Mouse (Mus musculus): ENCODE measurements around the gene Nars2.
"Not testable (repeated sequence)": the region's sequence is repeated elsewhere in the genome, so short reads cannot be mapped to it uniquely, and the experiment has no call there.

Nars2 gene

GRCm38 (mm10) chr7:96951281-96952051 is at the start of gene Nars2:
Nars2 (plus strand) TSS chr7:96951505.
- DNase-seq (ENCODE audit: low spot score in 2 of 2), result peak; percentile 83 to 89

- no peak for DNase-seq (ENCODE audit: low spot score in 2 of 2)
Observed at GRCm38 (mm10) chr7:96902183-96902582, 49.1 kb upstream of the Nars2 start.

DNA sequence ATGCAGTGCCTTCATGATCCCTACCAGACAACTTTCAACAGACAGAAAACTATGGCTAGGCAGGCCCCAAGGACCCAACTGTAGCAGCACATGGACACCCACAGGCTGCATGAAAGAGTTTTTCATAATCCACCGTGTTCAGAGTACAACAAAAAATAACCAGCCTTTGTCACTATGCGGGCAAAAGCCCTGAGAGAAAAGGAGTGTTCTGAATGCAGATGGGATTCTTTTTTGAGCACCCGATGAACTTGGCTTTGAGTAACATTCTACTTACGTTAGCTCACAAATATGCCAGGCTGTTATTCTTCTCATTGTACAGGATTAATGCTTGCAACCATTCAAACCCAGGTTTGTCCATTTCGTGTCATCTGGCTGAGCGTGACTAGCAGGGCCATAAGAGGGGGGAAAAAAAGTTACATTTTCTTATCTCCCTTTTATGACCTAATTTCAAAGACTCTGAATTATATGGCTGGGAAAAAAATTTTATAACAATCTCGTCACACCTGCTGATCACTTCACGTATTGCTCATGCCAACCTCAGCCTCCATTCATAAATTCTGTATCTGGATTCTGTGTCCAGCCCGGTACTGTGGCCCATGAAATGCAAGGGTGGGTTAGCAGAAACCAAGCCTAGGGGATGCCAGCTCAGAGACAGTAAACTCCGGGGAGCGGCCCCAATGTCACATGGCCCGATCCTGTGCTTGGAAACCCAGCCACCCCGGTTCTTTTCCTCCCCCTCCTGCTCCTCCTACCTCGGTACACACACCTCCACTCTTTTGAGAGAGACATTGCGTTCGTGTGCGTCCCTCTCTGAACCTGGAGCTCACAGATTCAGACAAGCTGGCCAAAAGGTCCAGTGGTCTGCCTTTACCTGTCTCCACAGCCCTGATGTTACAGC is 48.0 kb upstream of the Nars2 start:
- no peak for DNase-seq (ENCODE audit: low spot score in 2 of 2)

GRCm38 (mm10) chr7:96904442-96904841 is 46.9 kb upstream of the Nars2 start:
- DNase-seq (ENCODE audit: low spot score in 2 of 2), result no peak

GRCm38 (mm10) chr7:96904936-96905335 is 46.4 kb upstream of the Nars2 start:
- no peak for DNase-seq (ENCODE audit: low spot score in 2 of 2)

DNA sequence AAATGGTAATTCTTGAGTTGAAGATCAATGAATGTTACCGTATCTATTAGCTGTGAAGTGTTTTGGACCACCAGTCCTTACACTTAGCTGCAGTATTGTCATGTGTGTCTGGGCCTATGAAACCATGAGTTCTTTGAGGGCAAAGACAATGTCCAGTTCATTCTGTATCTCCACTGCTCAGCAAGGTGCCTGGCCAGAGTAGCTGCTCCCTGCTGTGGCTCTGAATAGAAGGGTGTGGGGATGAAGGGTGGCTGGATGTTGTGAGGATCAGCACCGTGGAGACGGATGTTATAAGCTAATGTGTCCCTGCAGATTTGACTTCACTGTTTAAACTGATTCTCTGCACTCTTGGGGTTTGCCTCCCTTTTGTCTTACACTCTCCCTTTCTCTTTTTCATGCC is 45.9 kb upstream of the Nars2 start:
- no peak for DNase-seq (ENCODE audit: low spot score in 2 of 2)

GRCm38 (mm10) chr7:96906216-96906615 is 45.1 kb upstream of the Nars2 start:
- DNase-seq (ENCODE audit: low spot score in 2 of 2), result no peak

DNA sequence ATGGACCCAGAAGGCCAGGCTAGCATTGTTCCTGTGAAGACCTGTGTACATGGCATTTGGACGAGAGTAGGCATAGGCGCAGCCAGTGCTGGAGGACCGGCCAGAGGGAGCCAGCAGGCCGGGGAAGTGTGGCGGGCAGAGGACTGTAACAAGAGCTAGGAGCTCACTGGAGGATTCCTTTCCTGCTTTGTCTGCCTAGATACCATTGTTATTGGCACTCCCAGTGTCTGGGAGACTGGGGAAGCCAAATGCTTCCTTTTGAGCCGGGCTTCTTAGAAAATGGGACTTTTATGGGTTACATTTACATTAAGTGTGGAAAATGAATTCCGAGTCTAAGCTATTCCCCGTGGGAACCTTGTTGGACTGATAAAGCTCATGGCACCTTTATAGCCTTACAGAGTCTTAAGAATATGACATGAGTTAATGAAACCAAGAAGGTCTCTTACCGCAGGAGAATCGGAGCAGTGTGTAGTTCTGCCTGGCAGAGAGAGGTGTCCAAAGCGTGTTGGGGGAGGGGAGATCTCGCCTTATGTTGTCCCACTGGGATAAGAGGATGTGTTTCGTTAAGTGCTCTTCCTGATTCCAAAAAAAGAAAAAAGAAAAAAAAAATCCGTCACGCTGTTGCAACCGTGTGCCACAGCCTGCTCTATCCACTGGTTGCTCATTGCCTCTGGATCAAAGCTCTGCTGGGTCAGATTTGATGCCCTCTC is 43.2 kb upstream of the Nars2 start:
- no peak for DNase-seq (ENCODE audit: low spot score in 2 of 2)

DNA sequence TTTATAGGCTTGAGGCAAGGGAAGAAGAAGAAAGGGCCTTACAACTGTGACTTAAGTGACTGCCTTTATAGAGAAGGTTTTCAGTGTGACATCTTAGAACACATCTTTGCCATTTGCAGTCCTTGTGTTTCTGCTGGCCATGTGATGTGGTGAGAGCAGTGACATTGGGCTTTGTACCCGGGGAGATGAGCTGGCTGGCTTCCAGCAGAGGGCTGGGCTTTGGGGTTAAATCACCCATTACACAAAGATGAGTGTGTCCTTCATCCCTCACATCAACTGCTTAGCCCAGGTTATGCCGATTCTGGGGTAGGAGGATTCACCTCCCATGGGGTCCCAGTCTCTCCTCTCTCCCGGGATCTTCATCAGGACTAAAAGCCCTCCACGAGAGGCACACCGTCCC is 41.4 kb upstream of the Nars2 start:
- DNase-seq (ENCODE audit: low spot score in 2 of 2), result no peak

GRCm38 (mm10) chr7:96910310-96910960 is 40.9 kb upstream of the Nars2 start:
- no peak for DNase-seq (ENCODE audit: low spot score in 2 of 2)

GRCm38 (mm10) chr7:96914031-96914430 is 37.3 kb upstream of the Nars2 start:
- DNase-seq (ENCODE audit: low spot score in 2 of 2), result peak; percentile 81 to 82

GRCm38 (mm10) chr7:96915452-96916105 is 35.7 kb upstream of the Nars2 start:
- DNase-seq (ENCODE audit: low spot score in 2 of 2), result peak; percentile 22 to 33

- DNase-seq (ENCODE audit: low spot score in 2 of 2), result no peak
Observed at GRCm38 (mm10) chr7:96920447-96921095, 30.7 kb upstream of the Nars2 start.

GRCm38 (mm10) chr7:96922927-96923326 is 28.4 kb upstream of the Nars2 start:
- no peak for DNase-seq (ENCODE audit: low spot score in 2 of 2)

DNA sequence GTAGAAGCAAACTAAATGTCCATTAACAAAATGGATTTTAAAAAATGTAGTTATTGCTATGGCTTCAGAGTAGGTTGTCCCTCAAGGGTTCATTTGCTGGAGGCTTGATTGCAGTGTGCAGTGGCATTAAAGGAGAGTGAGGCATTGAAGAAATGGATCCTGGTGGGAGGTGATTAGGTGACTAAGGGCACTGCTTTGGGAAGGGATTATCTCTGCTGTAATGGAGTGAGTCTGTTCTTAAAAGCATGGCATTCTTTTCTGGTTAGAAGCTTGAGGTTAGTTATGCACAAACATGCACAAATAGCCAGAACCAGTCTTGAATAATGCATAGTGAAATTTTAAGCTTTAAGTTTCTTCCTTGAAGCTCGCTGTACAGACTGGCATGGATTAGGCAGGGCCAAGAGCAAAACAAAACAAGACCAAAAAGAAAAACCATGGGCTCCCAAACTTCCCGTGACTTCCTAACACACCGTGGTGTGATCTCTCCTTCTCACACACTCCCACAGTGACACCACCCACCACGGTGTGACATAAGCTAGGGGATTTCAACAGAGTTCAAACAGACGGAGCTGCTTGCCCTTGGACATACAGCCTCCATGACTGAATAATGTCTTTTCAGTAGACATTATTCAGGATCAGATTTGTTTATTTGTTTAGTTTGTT is 7.5 kb upstream of the Nars2 start:
- DNase-seq (ENCODE audit: low spot score in 2 of 2), result no peak

DNA sequence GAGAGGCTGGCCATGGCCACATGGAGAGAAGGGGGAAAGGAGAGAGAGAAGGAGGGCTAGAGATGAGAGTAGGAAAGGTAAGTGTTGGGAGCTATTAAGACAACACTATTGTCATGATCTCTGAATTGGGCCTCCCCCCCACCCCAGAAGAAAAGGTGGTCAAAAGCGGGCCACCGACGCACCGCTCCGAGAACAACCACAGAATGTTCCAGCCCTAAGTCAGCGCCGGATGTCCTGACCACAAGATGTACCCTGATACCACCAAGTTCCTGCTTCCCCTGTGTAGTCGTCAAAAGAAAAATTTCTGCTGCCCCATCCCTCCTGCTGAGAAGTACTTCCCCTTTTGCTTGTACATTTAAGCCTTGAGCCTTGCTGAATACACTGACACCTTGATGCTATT is 4.8 kb upstream of the Nars2 start:
- not testable (repeated sequence) for DNase-seq (ENCODE audit: low spot score in 2 of 2)

- DNase-seq (ENCODE audit: low spot score in 2 of 2), result no peak
Observed at GRCm38 (mm10) chr7:96952094-96952493, 789 bp downstream of the Nars2 start.

DNA sequence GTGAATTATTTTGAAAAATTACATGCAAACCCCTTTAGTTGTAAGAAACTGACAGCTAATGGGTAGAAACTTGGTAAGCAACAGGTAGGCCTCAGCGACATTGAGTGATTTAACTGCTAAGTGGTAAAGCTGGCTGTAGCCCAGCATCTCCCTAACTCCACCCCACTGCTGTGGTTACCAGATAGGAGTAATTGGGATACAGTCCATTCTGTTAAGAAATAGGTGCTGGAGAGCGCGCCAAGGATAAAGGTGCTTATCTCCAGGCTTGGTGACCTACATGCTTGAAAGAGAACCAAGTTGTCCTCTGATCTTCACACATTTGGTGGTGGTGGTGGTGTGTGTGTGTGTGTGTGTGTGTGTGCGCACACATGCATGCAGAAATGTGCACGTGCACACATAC is 7.9 kb downstream of the Nars2 start:
- no peak for DNase-seq (ENCODE audit: low spot score in 2 of 2)

DNA sequence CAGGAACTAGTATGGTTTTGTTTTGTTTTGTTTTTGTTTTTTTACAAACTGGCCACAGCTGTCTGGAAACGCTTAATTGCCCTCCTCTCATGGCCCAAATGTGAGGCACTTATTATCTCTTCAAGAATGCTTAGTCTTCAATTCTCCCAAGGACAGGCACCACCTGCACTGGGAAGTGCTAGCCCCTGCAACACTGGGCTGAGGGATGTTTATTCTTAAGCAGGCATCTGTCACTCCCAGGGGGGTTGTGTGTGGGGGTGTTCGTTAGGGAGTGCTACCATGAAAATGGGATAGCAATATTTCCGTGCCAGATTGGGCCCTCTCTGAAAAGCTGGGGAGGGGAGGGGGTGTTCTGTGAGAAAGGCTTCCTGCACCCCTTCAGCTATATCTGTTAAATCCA is 15.9 kb downstream of the Nars2 start:
- DNase-seq (ENCODE audit: low spot score in 2 of 2), result no peak

DNA sequence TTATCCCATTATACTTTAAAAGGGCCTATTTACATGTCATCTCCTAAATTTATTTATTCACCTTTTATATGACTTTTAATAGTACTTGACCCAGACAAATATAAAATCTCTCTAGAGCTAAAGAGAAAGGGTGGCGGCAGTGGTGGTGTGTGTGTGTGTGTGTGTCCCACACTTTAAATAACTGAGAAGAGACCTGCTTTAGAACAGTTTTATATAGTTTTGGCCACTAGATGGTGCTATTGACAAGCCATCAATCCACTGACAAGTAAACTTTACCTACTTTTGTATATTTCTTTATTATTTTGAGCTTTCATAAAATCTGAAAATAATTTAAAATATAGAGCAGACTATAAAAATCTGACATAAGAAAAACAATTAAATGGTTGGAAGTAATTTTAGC is 19.1 kb downstream of the Nars2 start:
- no peak for DNase-seq (ENCODE audit: low spot score in 2 of 2)

Measured in urinary bladder, postnatal 36 days (tissue).